Mouse (Mus musculus) gonadal fat pad, adult 2 months (tissue): Measurements from ENCODE around the gene Tpr. TPM values are rescaled to one million over a fixed set of nuclear protein-coding genes. Genes with fewer than 3 reads are reported as not detected.
A peak's percentile ranks its signal among the peaks of the same experiment; 100 is the strongest.

ENCODE experiments used
- DNase-seq: peaks from one replicate; pipeline ENCODE4 v3.0.0-alpha.2; 2012; ENCODE audit warnings: low read depth
- polyA plus RNA-seq: library from polyadenylated mRNA; depleted of rRNA; stranded (reverse); fragments of >200 nt; gene quantifications from 2 replicates; pipeline ENCODE4 v1.2.3, GENCODE M21; 2012; rRNA removed

The Tpr gene
- polyA plus RNA-seq: 69.0 and 74.5 TPM in 2 replicates

- DNase-seq: peak; percentile 85
Measured at GRCm38 (mm10) chr1:150392638-150393487, at the start of gene Tpr, which contains the start of gene Odr4. Gene Tpr, plus strand, starts transcription at chr1:150392838. Gene Odr4, minus strand, starts transcription at chr1:150393080.

- no peak for DNase-seq
Measured at GRCm38 (mm10) chr1:150360864-150361263, 31.8 kb upstream of the Tpr start.

- DNase-seq: no peak
Measured at GRCm38 (mm10) chr1:150372895-150373294, 19.7 kb upstream of the Tpr start.

GRCm38 (mm10) chr1:150374247-150374646 lies 18.4 kb upstream of the Tpr start:
- no peak for DNase-seq

- DNase-seq: no peak
Measured at GRCm38 (mm10) chr1:150384138-150384537, 8.5 kb upstream of the Tpr start.

- DNase-seq: no peak
Measured at GRCm38 (mm10) chr1:150387572-150387971, 5.1 kb upstream of the Tpr start.

- DNase-seq: no peak
Measured at GRCm38 (mm10) chr1:150389390-150390129, 3.1 kb upstream of the Tpr start.

- DNase-seq: no peak
Measured at GRCm38 (mm10) chr1:150391931-150392637, 554 bp upstream of the Tpr start.

- no peak for DNase-seq
Measured at GRCm38 (mm10) chr1:150393488-150393852, 832 bp downstream of the Tpr start.

GRCm38 (mm10) chr1:150396001-150396400 lies 3.4 kb downstream of the Tpr start:
- no peak for DNase-seq

- DNase-seq: no peak
Measured at GRCm38 (mm10) chr1:150403914-150404313, 11.3 kb downstream of the Tpr start.

- no peak for DNase-seq
Measured at GRCm38 (mm10) chr1:150404555-150404954, 11.9 kb downstream of the Tpr start.

GRCm38 (mm10) chr1:150407285-150407684 lies 14.6 kb downstream of the Tpr start:
- DNase-seq: no peak

- no peak for DNase-seq
Measured at GRCm38 (mm10) chr1:150409996-150410395, 17.4 kb downstream of the Tpr start.

- no peak for DNase-seq
Measured at GRCm38 (mm10) chr1:150416006-150416405, 23.4 kb downstream of the Tpr start.

- no peak for DNase-seq
Measured at GRCm38 (mm10) chr1:150418426-150418825, 25.8 kb downstream of the Tpr start.

GRCm38 (mm10) chr1:150425665-150426064 lies 33.0 kb downstream of the Tpr start:
- DNase-seq: no peak

- DNase-seq: no peak
Measured at GRCm38 (mm10) chr1:150426216-150426615, 33.6 kb downstream of the Tpr start.

- DNase-seq: no peak
Measured at GRCm38 (mm10) chr1:150438641-150439040, 46.0 kb downstream of the Tpr start.

GRCm38 (mm10) chr1:150441731-150442130 lies 49.1 kb downstream of the Tpr start:
- DNase-seq: no peak

- no peak for DNase-seq
Measured at GRCm38 (mm10) chr1:150458977-150459376, 66.3 kb downstream of the Tpr start.

GRCm38 (mm10) chr1:150459599-150459998 lies 67.0 kb downstream of the Tpr start:
- DNase-seq: no peak
